Mouse (Mus musculus) limb, embryonic 14.5 days (tissue): Measurements from ENCODE around the gene Rab7. TPM values are rescaled to one million over a fixed set of nuclear protein-coding genes. Genes with fewer than 3 reads are reported as not detected.

Experiments used
- ATAC-seq: fragments of 200-750 bp; cut with Nextera tagmentation; 2 replicates; pipeline ENCODE4 v1.8.0; 2017; ENCODE audit warnings: low read depth, moderate number of reproducible peaks, moderate TSS enrichment; ENCODE audit not compliant: low FRiP score
- DNase-seq: peaks from one replicate; pipeline ENCODE4 v3.0.0-alpha.2; 2015; ENCODE audit warnings: low spot score
- H3K27ac ChIP-seq: fragments of 300-500 bp; sonication (generic); replicated peaks from 2 replicates; pipeline ENCODE4 v1.5.1; 2014; ENCODE audit warnings: low read depth, mild to moderate bottlenecking, low read length, moderate library complexity, mixed read lengths
- H3K27me3 ChIP-seq: fragments of 300-500 bp; sonication (generic); 2 replicates; pipeline ENCODE4 v1.6.1; 2014; ENCODE audit warnings: low read length, mixed read lengths; ENCODE audit not compliant: control insufficient read depth, insufficient read depth
- H3K36me3 ChIP-seq: fragments of 300-500 bp; sonication (generic); 2 replicates; pipeline ENCODE4 v1.6.1; 2014; ENCODE audit warnings: mild to moderate bottlenecking, low read length, moderate library complexity, mixed read lengths; ENCODE audit not compliant: control insufficient read depth, insufficient read depth
- H3K4me1 ChIP-seq: fragments of 300-500 bp; sonication (generic); 2 replicates; pipeline ENCODE4 v1.6.1; 2014; ENCODE audit warnings: antibody characterized with exemption, low read length, mixed read lengths; ENCODE audit not compliant: control insufficient read depth, insufficient read depth
- H3K4me2 ChIP-seq: fragments of 300-500 bp; sonication (generic); replicated peaks from 2 replicates; pipeline ENCODE4 v1.6.1; 2014; ENCODE audit warnings: low read depth, mild to moderate bottlenecking, low read length, moderate library complexity; ENCODE audit not compliant: severe bottlenecking
- H3K4me3 ChIP-seq: fragments of 300-500 bp; sonication (generic); replicated peaks from 2 replicates; pipeline ENCODE4 v1.5.1; 2014; ENCODE audit warnings: low read length
- H3K9ac ChIP-seq: fragments of 300-500 bp; sonication (generic); 2 replicates; pipeline ENCODE4 v1.6.1; 2014; ENCODE audit warnings: mild to moderate bottlenecking, low read depth, low read length, moderate library complexity; ENCODE audit not compliant: severe bottlenecking
- H3K9me3 ChIP-seq: fragments of 300-500 bp; sonication (generic); 2 replicates; pipeline ENCODE4 v1.6.1; 2016; ENCODE audit warnings: low read length; ENCODE audit not compliant: control insufficient read depth
- POLR2A ChIP-seq: fragments of 200-500 bp; IDR thresholded peaks from 2 replicates; pipeline ENCODE4 v1.8.0; 2012; ENCODE audit warnings: inconsistent platforms, mild to moderate bottlenecking, moderate library complexity, borderline replicate concordance; ENCODE audit not compliant: insufficient read depth, insufficient read length; ENCODE audit errors: extremely low read depth
- WGBS: fragments of 180-500 bp; shearing (Covaris S2); extraction: QIAGEN DNeasy Blood & Tissue Kit; methylation state at CpG from one replicate; pipeline ENCODE4 v1.1.7; 2014; 5-methylcytosine and 5-hydroxymethylcytosine counted together
- polyA plus RNA-seq, 2 experiments: library from polyadenylated mRNA; depleted of rRNA in 1 of 2; stranded (reverse) in 1 of 2; unstranded in 1 of 2; fragments of >200 nt; fragmentation: Nextera tagmentation in 1 of 2; extraction: Ambion mirVana in 1 of 2; gene quantifications; 2 replicates each; pipeline versions ENCODE4 v1.2.1 to v1.2.3; 2012 to 2014

The Rab7 gene
- polyA plus RNA-seq, 2 experiments = 208 to 225 TPM

DNA sequence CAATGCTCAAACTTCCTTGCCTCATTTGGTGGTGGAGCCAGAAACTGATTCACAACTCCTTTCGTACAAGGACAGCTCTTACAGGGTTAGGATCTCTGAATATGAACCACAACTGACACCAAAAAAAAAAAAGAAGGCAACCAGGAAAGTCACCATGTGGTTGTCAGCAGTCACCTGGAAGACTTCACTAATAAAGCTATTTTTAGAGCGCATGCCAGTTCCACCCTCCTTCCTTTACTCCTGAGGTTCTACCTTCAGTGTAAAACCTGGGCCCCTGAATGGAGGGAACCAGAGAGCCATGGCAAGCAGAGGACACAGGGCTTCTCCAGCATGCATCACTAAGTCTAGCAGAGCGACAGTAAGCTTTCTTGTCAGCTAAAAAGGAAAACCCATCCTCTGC is 2.7 kb downstream of the Rab7 start:
- Histone ChIP-seq H3K27ac (no peak overlapping the region), H3K36me3 (peaks cover 11% of the 10 kb centered on the region), H3K4me2 (no peak overlapping the region), H3K27me3 (no peaks in the 10 kb centered on the region), H3K4me3 (no peak overlapping the region), H3K9me3 (no peaks in the 10 kb centered on the region), H3K9ac (no peak overlapping the region), H3K4me1 (peaks cover 14% of the 10 kb centered on the region)
- no peak for ATAC-seq
- DNase-seq = no peak
- WGBS = 91% methylated on average over 3 of the region's 3 CpGs
- TF ChIP-seq POLR2A = no peak

DNA sequence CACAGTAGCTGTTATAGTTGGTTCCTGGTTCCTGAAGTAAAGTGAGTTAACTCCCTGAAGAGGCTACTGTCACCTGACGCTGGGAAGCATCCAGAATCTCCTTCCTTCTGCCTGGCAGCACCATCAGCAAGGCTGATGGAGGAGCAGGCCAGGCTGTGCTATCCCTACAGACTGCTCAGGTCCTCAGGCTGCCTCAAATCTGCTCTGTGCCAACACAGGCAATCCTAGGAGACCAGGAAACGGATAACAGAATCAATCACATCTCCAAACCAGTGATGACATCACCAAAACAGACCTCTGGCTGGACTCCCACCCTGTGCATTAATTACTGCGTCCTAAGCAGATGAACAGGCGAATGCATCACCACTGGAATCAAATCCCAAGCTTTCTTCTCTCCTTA is 3.8 kb downstream of the Rab7 start:
- H3K4me3 ChIP-seq = no peak overlapping the region
- H3K27ac ChIP-seq = no peak overlapping the region
- no peaks in the 10 kb centered on the region for H3K27me3 ChIP-seq
- ATAC-seq (no peak), DNase-seq (no peak)
- H3K4me1 ChIP-seq = peaks cover 14% of the 10 kb centered on the region
- 83% methylated on average over 4 of the region's 4 CpGs for WGBS
- no peak overlapping the region for H3K4me2 ChIP-seq
- H3K36me3 ChIP-seq = peaks cover 17% of the 10 kb centered on the region
- no peaks in the 10 kb centered on the region for H3K9me3 ChIP-seq
- TF ChIP-seq POLR2A = no peak
- H3K9ac ChIP-seq = no peak overlapping the region

DNA sequence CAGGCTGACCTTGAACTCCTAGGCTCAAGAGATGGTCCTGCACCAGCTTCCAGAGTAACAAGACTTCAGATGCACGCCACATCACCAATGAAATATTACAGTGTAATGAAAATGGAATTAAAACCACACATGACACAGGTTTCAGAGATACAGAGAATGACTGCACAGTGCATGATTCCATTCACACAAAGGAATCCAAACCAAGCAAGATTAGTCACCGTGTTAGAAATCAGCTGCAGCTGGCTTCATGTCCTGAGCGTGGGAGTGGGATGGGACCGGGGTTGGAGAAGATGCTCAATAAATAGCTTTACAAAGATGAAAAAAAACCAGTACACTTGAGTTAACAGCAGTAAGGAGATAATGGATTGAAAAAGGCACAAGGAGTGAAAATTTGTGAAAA is 5.6 kb downstream of the Rab7 start:
- no peak overlapping the region for H3K4me2 ChIP-seq
- ATAC-seq (no peak), DNase-seq (no peak)
- H3K27me3 ChIP-seq = no peaks in the 10 kb centered on the region
- no peak overlapping the region for H3K4me3 ChIP-seq
- WGBS = 96% methylated on average over 4 of the region's 4 CpGs
- peaks cover 28% of the 10 kb centered on the region for H3K36me3 ChIP-seq
- H3K4me1 ChIP-seq = peaks cover 14% of the 10 kb centered on the region
- TF ChIP-seq POLR2A = no peak
- H3K9ac ChIP-seq = no peak overlapping the region
- no peaks in the 10 kb centered on the region for H3K9me3 ChIP-seq
- no peak overlapping the region for H3K27ac ChIP-seq

DNA sequence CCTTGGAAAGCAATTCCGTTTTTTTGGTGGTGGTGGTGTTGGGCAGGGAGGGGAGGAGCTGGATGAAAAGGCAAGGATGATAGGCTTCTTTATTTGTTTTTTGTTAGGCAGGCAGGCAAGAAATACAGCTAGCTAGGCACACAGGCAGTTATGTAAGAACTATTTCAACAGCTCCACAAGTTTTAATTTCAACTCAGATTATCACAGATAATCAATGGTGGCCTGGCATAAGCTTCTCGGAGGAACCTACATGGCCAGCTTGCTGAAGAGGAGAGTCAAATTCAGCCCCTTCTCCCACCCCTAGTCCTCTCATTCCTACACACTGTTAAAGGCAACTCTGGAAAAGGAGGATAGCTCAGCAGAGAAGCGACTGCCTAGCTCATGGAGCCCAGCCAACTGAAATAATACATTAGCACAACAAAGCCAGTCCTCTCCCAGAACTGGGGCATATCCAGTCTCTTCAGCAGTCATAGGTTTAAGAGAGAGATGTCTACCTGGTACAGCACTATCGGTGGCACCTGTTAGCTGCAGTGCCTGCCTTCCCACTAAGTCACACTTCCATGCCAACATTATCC is 7.5 kb downstream of the Rab7 start:
- Histone ChIP-seq H3K4me2 (no peak overlapping the region), H3K4me1 (no peaks in the 10 kb centered on the region), H3K4me3 (no peak overlapping the region), H3K27ac (no peak overlapping the region), H3K27me3 (no peaks in the 10 kb centered on the region), H3K9me3 (no peaks in the 10 kb centered on the region), H3K9ac (no peak overlapping the region), H3K36me3 (peaks cover 28% of the 10 kb centered on the region)
- TF ChIP-seq POLR2A = no peak
- ATAC-seq (no peak), DNase-seq (no peak)
- WGBS = 82% methylated on average over 4 of the region's 4 CpGs

DNA sequence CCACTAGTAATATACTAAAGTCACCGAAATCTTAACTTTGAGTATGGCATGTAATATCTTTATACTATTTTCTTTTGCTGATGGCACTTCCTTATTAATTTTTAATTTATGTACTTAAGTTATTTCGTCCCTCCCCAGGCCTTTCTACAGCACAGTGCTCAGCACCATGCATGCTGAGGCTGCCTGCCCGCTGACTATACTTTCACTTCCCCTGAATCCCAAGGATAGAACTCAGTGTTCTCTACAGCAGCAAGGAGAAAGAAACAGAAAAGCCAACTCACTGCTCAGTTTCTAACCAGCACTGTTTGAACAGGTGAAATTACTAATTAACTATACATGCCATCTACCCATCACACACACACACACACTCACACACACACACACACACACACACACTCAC is 11.6 kb downstream of the Rab7 start:
- WGBS = 88% methylated on average over 3 of the region's 3 CpGs
- Histone ChIP-seq H3K4me1 (no peaks in the 10 kb centered on the region), H3K27me3 (no peaks in the 10 kb centered on the region), H3K27ac (no peak overlapping the region), H3K4me2 (no peak overlapping the region), H3K4me3 (no peak overlapping the region), H3K9me3 (no peaks in the 10 kb centered on the region), H3K9ac (no peak overlapping the region), H3K36me3 (peaks cover 30% of the 10 kb centered on the region)
- DNase-seq (no peak), ATAC-seq (no peak)
- TF ChIP-seq POLR2A = no peak

DNA sequence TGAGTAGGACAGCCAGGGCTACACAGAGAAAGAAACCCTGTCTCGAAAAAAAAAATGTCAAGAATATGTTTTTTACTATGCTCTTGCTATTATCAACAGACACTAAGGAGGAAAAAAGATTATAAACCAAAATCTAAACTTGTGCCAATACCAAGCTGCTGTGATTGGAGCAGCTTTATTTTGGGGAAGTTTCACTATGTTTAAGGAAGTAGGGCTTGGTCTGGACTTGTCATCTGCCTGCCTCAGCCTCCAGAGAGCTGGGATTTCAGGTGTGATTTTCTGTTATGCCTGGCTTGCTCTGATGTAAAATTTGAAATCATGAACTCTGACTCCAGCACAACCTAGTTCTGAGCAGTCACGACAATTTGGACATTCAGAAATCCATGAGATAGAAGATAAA is 14.6 kb downstream of the Rab7 start:
- ATAC-seq = no peak
- no peaks in the 10 kb centered on the region for H3K27me3 ChIP-seq
- no peaks in the 10 kb centered on the region for H3K4me1 ChIP-seq
- 100% methylated on average over 2 of the region's 2 CpGs for WGBS
- no peak for TF ChIP-seq POLR2A
- no peak overlapping the region for H3K27ac ChIP-seq
- H3K4me3 ChIP-seq = no peak overlapping the region
- DNase-seq = no peak
- peaks cover 15% of the 10 kb centered on the region for H3K36me3 ChIP-seq
- H3K9ac ChIP-seq = no peak overlapping the region
- H3K4me2 ChIP-seq = no peak overlapping the region
- H3K9me3 ChIP-seq = no peaks in the 10 kb centered on the region
